Mouse (Mus musculus): ENCODE data around the gene Inafm1. TPM values are rescaled to one million over a fixed set of nuclear protein-coding genes. Genes with fewer than 3 reads are reported as not detected.

Inafm1 gene
- total RNA-seq, 2 experiments from 2014 or later = 17.0 to 17.8 TPM

Other genes starting within 250 kb of the Inafm1 start
- gene Bicra, start 225.7 kb downstream of the Inafm1 start, total RNA-seq (2021) = 1 to 10 TPM; 8.1 to 8.2 TPM
- gene Zfp541, start 211.8 kb downstream of the Inafm1 start, total RNA-seq (2021) = not detected
- gene Napa, start 175.2 kb downstream of the Inafm1 start, total RNA-seq (2021) = 10 to 100 TPM; 81.3 to 84.7 TPM
- 10 to 100 TPM; 23.0 to 23.1 TPM for gene Kptn, start 153.7 kb downstream of the Inafm1 start, total RNA-seq (2021)
- gene Slc8a2, start 143.8 kb downstream of the Inafm1 start, total RNA-seq (2021) = 1 to 10 TPM in 1 of 2 experiments, under 1 TPM in 1; 0.67 to 1.1 TPM
- 1 to 10 TPM; 3.9 to 4.9 TPM for gene Meis3, start 98.5 kb downstream of the Inafm1 start, total RNA-seq (2021)
- gene Dhx34, start 51.6 kb downstream of the Inafm1 start, total RNA-seq (2021) = 1 to 10 TPM; 7.9 to 8.7 TPM
- 1 to 10 TPM; 1.2 to 1.7 TPM for gene C5ar2, start 29.5 kb downstream of the Inafm1 start, total RNA-seq (2021)
- gene C5ar1, start 14.1 kb downstream of the Inafm1 start, total RNA-seq (2021) = 1 to 10 TPM; 6.4 to 7.8 TPM
- gene Ccdc9, start 13.2 kb upstream of the Inafm1 start, total RNA-seq (2021) = 10 to 100 TPM; 34.6 to 36.9 TPM
- gene Bbc3, start 34.8 kb upstream of the Inafm1 start, total RNA-seq (2021) = 1 to 10 TPM; 3.1 to 5.0 TPM
- 10 to 100 TPM; 33.6 to 35.7 TPM for gene Sae1, start 114.2 kb upstream of the Inafm1 start, total RNA-seq (2021)
- gene Zc3h4, start 127.3 kb upstream of the Inafm1 start, total RNA-seq (2021) = 10 to 100 TPM; 28.9 to 37.8 TPM
- gene Tmem160, start 179.2 kb upstream of the Inafm1 start, total RNA-seq (2021) = 10 to 100 TPM; 79.4 to 89.8 TPM
- not detected for gene Npas1, start 204.1 kb upstream of the Inafm1 start, total RNA-seq (2021)

Data from heart, postnatal 36 days (tissue).